Mouse (Mus musculus) heart, postnatal 0 days (tissue): Measurements from ENCODE around the gene Fam129c. TPM values are rescaled to one million over a fixed set of nuclear protein-coding genes. Genes with fewer than 3 reads are reported as not detected.

ENCODE experiments used
- ATAC-seq: fragments of 200-750 bp; cut with Nextera tagmentation; 2 replicates; pipeline ENCODE4 v1.8.0; 2017; ENCODE audit warnings: low read depth, moderate number of reproducible peaks, moderate library complexity; ENCODE audit not compliant: insufficient read depth
- DNase-seq: peaks from one replicate; pipeline ENCODE4 v3.0.0-alpha.2; 2016; ENCODE audit warnings: low spot score
- H3K27ac ChIP-seq: fragments of 300-500 bp; sonication (generic); 2 replicates; pipeline ENCODE4 v1.5.1; 2014; ENCODE audit warnings: low read depth, mild to moderate bottlenecking
- H3K27me3 ChIP-seq: fragments of 300-500 bp; sonication (generic); 2 replicates; pipeline ENCODE4 v1.6.1; 2014; ENCODE audit warnings: low read length, mixed read lengths; ENCODE audit not compliant: control insufficient read depth, insufficient read depth
- H3K36me3 ChIP-seq: fragments of 300-500 bp; sonication (generic); replicated peaks from 2 replicates; pipeline ENCODE4 v1.6.1; 2014; ENCODE audit warnings: low read length, mixed read lengths; ENCODE audit not compliant: control insufficient read depth, insufficient read depth
- H3K4me1 ChIP-seq: fragments of 300-500 bp; sonication (generic); 2 replicates; pipeline ENCODE4 v1.6.1; 2014; ENCODE audit warnings: antibody characterized with exemption; ENCODE audit not compliant: control insufficient read depth, insufficient read depth
- H3K4me2 ChIP-seq: fragments of 300-500 bp; sonication (generic); 2 replicates; pipeline ENCODE4 v1.6.1; 2014; ENCODE audit warnings: low read depth, mild to moderate bottlenecking, low read length, moderate library complexity
- H3K4me3 ChIP-seq: fragments of 300-500 bp; sonication (generic); 2 replicates; pipeline ENCODE4 v1.5.1; 2014; ENCODE audit warnings: low read depth, low read length
- H3K9ac ChIP-seq: fragments of 300-500 bp; sonication (generic); replicated peaks from 2 replicates; pipeline ENCODE4 v1.6.1; 2014; ENCODE audit warnings: low read depth, low read length, mixed read lengths
- H3K9me3 ChIP-seq: fragments of 300-500 bp; sonication (generic); replicated peaks from 2 replicates; pipeline ENCODE4 v1.6.1; 2016; ENCODE audit warnings: low read length; ENCODE audit not compliant: control insufficient read depth
- CTCF ChIP-seq: IDR thresholded peaks from 2 replicates; pipeline ENCODE4 v1.5.1; 2016; ENCODE audit warnings: antibody characterized with exemption, control low read depth, low read depth
- EP300 ChIP-seq: IDR thresholded peaks from 2 replicates; pipeline ENCODE4 v1.6.1; 2016; ENCODE audit warnings: antibody characterized with exemption, low read depth
- WGBS: fragments of 180-500 bp; shearing (Covaris S2); extraction: QIAGEN DNeasy Blood & Tissue Kit; methylation state at CpG from one replicate; pipeline ENCODE4 v1.1.7; 2014; 5-methylcytosine and 5-hydroxymethylcytosine counted together
- polyA plus RNA-seq: library from polyadenylated mRNA; unstranded; fragments of >200 nt; fragmentation: Nextera tagmentation; extraction: Ambion mirVana; gene quantifications from 2 replicates; pipeline ENCODE4 v1.2.1, GENCODE M21; 2015
- total RNA-seq: library from RNA; depleted of rRNA; stranded (reverse); fragments of >200 nt; gene quantifications from 2 replicates; pipeline ENCODE4 v1.2.3, GENCODE M21; 2014; ENCODE audit warnings: low replicate concordance

Fam129c gene
- total and polyA plus RNA-seq, 2 experiments from 2014 or later: 0.59 to 12.6 TPM

DNA sequence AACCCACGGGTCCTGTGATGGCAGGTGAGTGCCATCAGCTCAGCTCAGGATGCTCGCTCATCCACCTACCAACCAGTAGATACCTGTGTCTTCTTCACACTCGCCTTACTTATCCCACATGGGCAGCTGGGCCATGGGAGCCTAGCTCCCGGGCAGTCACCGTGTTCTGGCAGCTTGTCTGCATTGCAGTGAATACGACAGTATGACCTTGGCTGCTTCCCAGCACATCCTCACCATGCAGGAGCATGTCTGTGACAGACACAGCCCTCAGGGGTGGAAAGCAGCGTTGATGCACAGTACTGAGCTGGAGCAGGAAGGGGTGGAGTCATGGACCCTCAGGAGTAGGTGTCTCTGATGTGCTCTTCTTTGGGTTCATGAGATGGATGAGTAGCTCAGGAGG is 23.0 kb upstream of the Fam129c start:
- WGBS: 55% methylated on average over 7 of the region's 7 CpGs
- Histone ChIP-seq H3K36me3 (no peaks in the 10 kb centered on the region), H3K27me3 (no peaks in the 10 kb centered on the region), H3K27ac (0 out of 2 replicates have a peak overlapping the region, but pooled peaks have one; percentile 21), H3K4me1 (peaks cover 10% of the 10 kb centered on the region; the same call in 1 of the 2 replicates), H3K4me2 (no peak overlapping the region), H3K4me3 (no peak overlapping the region), H3K9me3 (no peaks in the 10 kb centered on the region), H3K9ac (no peak overlapping the region)
- DNase-seq (no peak), ATAC-seq (no peak)
- TF ChIP-seq CTCF: no peak
- no peak for TF ChIP-seq EP300

DNA sequence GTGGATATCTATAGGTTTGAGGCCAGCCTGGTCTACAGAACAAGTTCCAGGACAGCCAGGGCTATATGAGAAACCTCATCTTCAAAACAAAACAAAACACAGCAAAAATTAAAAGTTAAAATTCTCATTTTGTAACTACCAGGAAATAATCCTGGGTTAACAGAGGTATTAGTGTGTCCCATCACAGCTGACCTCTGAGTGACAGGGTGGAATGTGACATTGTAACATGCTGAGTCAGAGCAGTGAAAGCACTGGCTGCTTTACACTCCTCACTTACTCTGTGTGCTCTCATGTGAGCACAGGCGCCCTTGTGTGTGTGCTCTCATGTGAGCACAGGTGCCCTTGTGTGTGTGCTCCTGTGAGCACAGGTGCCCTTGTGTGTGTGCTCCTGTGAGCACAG is 22.4 kb upstream of the Fam129c start:
- TF ChIP-seq CTCF: no peak
- no peak for TF ChIP-seq EP300
- no peak overlapping the region for H3K4me2 ChIP-seq
- 26% methylated on average over 1 of the region's 1 CpGs for WGBS

DNA sequence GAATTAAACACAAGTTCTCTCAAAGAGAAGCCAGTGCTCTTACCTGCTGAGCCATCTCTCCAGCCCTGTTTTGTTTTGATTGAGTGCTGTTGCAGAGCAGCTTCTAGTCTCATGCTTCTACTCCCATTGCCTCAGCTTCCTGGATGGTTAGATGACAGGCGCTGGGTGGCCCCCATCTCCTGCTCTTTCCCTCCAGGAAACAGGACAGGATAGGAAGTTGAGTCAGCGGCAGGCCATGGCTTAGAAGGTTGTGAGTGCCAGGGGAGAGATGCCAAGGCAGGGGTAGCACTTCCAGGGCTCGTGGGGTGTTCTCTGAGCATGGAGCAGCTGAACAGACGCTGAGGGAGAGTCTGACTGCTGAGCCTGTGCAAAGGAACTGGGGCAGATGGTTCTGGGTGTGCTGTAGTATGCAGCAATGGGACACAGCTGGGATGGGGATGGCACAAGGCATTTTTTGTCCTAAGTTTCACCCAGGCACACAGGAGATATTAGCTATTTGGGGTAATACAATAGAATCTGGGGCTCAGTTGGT is 19.5 kb upstream of the Fam129c start:
- H3K36me3 ChIP-seq: peaks cover 11% of the 10 kb centered on the region
- ATAC-seq (no peak), DNase-seq (no peak)
- H3K9me3 ChIP-seq: no peaks in the 10 kb centered on the region
- TF ChIP-seq CTCF: no peak
- no peak for TF ChIP-seq EP300
- H3K27ac ChIP-seq: no peak overlapping the region
- 54% methylated on average over 4 of the region's 4 CpGs for WGBS
- H3K9ac ChIP-seq: no peak overlapping the region
- H3K27me3 ChIP-seq: no peaks in the 10 kb centered on the region
- H3K4me1 ChIP-seq: peaks cover 5% of the 10 kb centered on the region; the same call in 1 of the 2 replicates
- H3K4me2 ChIP-seq: no peak overlapping the region
- no peak overlapping the region for H3K4me3 ChIP-seq

More for the DNA sequence above, 22.4 kb upstream of the Fam129c start:
- Histone ChIP-seq H3K27ac (0 out of 2 replicates have a peak overlapping the region, but pooled peaks have one; percentile 21), H3K9me3 (no peaks in the 10 kb centered on the region), H3K4me1 (peaks cover 10% of the 10 kb centered on the region; the same call in 1 of the 2 replicates), H3K27me3 (no peaks in the 10 kb centered on the region), H3K9ac (no peak overlapping the region), H3K4me3 (no peak overlapping the region), H3K36me3 (no peaks in the 10 kb centered on the region)
- DNase-seq (no peak), ATAC-seq (no peak)

DNA sequence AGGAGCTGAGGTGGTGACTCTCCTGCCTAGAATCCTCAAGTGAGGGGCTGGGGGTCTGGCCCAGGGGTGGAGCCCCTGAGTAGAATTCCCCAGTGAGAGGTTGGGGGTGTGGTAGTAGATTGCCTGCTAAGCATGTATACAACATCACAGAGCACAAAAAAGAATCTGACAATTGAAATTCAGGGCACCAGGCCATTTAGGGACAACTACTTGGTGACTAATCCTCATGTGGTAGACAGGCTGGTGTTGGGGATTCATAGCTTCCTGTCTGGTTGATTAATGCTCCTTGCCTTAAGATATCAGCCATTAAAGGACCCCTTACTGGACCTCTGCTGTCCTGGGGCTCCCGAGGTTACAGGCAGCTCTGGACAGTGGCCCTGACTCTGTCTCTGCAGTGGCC is 18.4 kb upstream of the Fam129c start:
- no peak overlapping the region for H3K27ac ChIP-seq
- no peak for ATAC-seq
- peaks cover 17% of the 10 kb centered on the region for H3K36me3 ChIP-seq
- no peak for TF ChIP-seq EP300
- TF ChIP-seq CTCF: no peak
- no peaks in the 10 kb centered on the region for H3K27me3 ChIP-seq
- no peak overlapping the region for H3K9ac ChIP-seq
- H3K4me2 ChIP-seq: no peak overlapping the region
- 55% methylated on average over 1 of the region's 1 CpGs for WGBS
- no peaks in the 10 kb centered on the region for H3K9me3 ChIP-seq
- no peak overlapping the region for H3K4me3 ChIP-seq
- DNase-seq: no peak
- no peaks in the 10 kb centered on the region for H3K4me1 ChIP-seq

DNA sequence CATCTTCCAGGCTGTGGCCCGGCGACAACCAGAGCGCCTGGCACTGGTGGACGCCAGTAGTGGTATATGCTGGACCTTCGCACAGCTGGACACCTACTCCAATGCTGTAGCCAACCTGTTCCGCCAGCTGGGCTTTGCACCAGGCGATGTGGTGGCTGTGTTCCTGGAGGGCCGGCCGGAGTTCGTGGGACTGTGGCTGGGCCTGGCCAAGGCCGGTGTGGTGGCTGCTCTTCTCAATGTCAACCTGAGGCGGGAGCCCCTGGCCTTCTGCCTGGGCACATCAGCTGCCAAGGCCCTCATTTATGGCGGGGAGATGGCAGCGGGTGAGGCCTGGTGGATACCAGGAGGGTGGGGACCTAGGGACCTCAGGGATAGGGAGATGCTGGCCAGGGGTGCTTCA is 18.0 kb upstream of the Fam129c start:
- H3K4me1 ChIP-seq: no peaks in the 10 kb centered on the region
- ATAC-seq (no peak), DNase-seq (no peak)
- no peak overlapping the region for H3K4me2 ChIP-seq
- TF ChIP-seq EP300: no peak
- WGBS: 83% methylated on average over 14 of the region's 14 CpGs
- H3K4me3 ChIP-seq: no peak overlapping the region
- H3K27me3 ChIP-seq: no peaks in the 10 kb centered on the region
- no peaks in the 10 kb centered on the region for H3K9me3 ChIP-seq
- peaks cover 22% of the 10 kb centered on the region for H3K36me3 ChIP-seq
- no peak overlapping the region for H3K27ac ChIP-seq
- no peak overlapping the region for H3K9ac ChIP-seq

DNA sequence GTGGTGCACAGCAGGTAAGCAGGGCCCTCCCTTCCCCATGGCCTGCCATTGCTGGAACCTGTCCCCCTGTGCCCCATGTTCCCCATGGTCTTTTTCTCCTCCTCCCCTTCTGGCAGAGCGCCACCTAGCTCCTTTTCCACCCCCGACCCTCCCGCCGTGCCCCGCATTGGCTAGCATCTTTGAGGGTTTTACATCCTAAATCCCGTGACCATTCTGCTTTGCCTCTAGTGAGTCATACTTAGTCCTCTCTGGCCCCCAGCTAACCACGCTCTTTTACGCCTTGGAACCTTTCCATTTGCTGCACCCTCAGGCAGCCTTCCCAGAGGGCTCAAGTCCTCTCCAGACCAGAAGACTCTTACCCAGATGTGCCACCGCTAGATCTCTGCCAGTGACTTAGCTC is 17.2 kb upstream of the Fam129c start:
- WGBS: 60% methylated on average over 9 of the region's 9 CpGs
- Histone ChIP-seq H3K9me3 (no peaks in the 10 kb centered on the region), H3K4me1 (no peaks in the 10 kb centered on the region), H3K27me3 (no peaks in the 10 kb centered on the region), H3K36me3 (peaks cover 29% of the 10 kb centered on the region), H3K9ac (no peak overlapping the region), H3K4me3 (no peak overlapping the region), H3K4me2 (no peak overlapping the region), H3K27ac (no peak overlapping the region)
- DNase-seq (no peak), ATAC-seq (no peak)
- no peak for TF ChIP-seq EP300
- no peak for TF ChIP-seq CTCF
